Mouse (Mus musculus): ENCODE results near the gene Clec10a.
A peak's percentile ranks its signal among the peaks of the same experiment; 100 is the strongest.

Gene Clec10a

GRCm38 (mm10) chr11:70218741-70219470, 62.9 kb downstream of the Clec10a start:
- peak in 1 of 2 experiments; percentile 44 for DNase-seq

GRCm38 (mm10) chr11:70219873-70220272, 63.9 kb downstream of the Clec10a start:
- DNase-seq = no peak

- DNase-seq = peak in 1 of 2 experiments; percentile 57
Measured at GRCm38 (mm10) chr11:70220323-70220722, 64.3 kb downstream of the Clec10a start.
